Mouse (Mus musculus): Measurements from ENCODE around the gene Asap3.

- TF ChIP-seq CTCF (IDR thresholded peaks at IDR 0.05; ENCODE audit: insufficient read depth, low read length) (no peak), POLR2A (IDR thresholded peaks at IDR 0.05; ENCODE audit: borderline replicate concordance, extremely low read depth, low read depth, low read length) (no peak)
Observed at GRCm38 (mm10) chr4:136281611-136282010, 75.4 kb downstream of the Asap3 start.
